Mouse (Mus musculus) left cerebral cortex, postnatal 10 days (tissue): ENCODE results near the gene Gm47283. TPM values are rescaled to one million over a fixed set of nuclear protein-coding genes. Genes with fewer than 3 reads are reported as not detected.
A peak's percentile ranks its signal among the peaks of the same experiment; 100 is the strongest.
"Not testable (repeated sequence)": the region's sequence is repeated elsewhere in the genome, so short reads cannot be mapped to it uniquely, and the experiment has no call there.

ENCODE experiments used
- DNase-seq, 2 experiments: peaks; one replicate each; pipeline ENCODE4 v3.0.0; 2021 to 2022; ENCODE audit warnings: low spot score in 2 of 2, mixed read lengths in 1 of 2; ENCODE audit errors: extremely low spot score in 1 of 2
- intact Hi-C: fragments of 180-260 bp; cut with DNase I; formaldehyde crosslinking; loops from one replicate; pipeline ENCODE4 v1.15.1; 2025
- total RNA-seq, 2 experiments: library from RNA; stranded (reverse); gene quantifications; 2 replicates each; pipeline ENCODE4 v1.2.3; 2021

Gm47283 gene
- not detected for total RNA-seq

DNA sequence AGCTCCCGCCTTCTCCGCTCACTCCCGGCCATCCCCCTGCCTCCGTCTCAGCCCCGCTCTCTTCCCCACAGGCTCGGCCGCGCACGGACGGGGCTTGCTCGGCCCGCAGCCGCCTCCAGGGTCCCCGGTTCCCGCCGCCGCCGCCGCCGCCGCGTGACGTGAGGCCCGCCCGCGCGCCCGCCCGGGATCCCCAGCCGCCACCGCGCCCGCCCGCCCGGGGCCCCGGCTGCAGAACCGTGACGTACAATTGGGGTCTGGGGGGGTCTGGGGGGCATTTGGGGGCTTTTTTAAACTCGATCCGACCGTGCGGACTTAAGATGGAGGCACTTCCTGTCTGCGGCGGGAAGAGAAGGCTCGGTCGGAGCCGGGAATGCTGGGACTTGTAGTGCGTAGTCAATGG, at the start of gene Gm47283:
Gene Gm47283 (plus strand): TSS at position 301 of the 400 bp plus-strand sequence.
- intact Hi-C loops = not testable (repeated sequence)

DNA sequence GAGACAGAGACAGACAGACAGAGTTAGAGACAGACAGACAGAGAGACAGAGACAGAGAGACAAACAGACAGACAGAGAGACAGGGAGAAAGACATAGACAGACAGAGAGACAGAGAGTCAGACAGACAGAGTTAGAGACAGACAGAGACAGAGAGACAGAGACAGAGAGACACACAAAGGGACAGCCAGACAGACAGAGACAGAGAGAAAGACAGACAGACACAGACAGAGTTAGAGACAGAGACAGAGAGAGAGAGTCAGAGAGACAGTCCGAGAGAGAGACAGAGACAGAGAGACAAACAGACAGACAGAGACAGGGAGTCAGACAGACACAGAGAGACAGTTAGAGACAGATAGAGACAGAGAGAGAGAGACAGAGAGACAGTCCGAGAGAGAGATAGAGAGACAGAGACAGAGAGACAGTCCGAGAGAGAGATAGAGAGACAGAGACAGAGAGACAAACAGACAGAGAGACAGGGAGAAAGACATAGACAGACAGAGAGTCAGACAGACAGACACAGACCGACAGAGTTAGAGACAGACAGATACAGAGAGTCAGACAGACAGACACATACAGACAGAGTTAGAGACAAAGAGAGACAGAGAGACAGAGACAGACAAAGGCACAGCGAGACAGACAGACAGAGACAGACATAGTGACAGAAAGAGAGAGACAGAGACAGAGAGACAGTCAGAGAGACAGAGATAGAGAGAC, 49.2 kb upstream of the Gm47283 start:
- DNase-seq, intact Hi-C loops: not testable (repeated sequence)

More for the DNA sequence above, at the start of gene Gm47283:
- not testable (repeated sequence) for DNase-seq

DNA sequence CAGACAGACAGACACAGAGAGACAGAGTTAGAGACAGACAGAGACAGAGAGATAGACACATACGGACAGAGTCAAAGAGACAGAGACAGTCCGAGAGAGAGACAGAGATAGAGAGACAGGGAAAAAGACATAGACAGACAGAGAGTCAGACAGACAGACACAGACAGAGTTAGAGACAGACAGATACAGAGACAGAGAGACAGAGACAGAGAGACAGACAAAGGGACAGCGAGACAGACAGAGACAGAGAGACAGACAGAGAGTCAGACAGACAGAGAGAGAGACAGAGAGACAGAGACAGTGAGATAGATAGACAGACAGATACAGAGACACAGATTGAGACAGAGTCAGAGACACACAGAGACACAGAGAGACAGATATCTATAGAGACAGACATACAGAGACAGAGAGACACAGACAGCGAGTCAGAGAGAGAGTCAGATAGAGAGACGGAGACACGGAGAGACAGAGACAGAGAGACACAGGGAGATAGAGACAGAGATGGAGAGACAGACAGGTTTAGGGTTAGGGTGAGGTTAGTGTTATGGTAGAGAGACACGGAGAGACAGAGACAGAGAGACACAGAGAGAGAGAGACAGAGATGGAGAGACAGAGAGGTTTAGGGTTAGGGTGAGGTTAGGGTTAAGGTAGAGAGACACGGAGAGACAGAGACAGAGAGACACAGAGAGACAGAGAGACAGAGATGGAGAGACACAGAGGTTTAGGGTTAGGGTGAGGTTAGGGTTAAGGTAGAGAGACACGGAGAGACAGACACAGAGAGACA, 48.1 kb upstream of the Gm47283 start:
- DNase-seq, intact Hi-C loops: not testable (repeated sequence)

DNA sequence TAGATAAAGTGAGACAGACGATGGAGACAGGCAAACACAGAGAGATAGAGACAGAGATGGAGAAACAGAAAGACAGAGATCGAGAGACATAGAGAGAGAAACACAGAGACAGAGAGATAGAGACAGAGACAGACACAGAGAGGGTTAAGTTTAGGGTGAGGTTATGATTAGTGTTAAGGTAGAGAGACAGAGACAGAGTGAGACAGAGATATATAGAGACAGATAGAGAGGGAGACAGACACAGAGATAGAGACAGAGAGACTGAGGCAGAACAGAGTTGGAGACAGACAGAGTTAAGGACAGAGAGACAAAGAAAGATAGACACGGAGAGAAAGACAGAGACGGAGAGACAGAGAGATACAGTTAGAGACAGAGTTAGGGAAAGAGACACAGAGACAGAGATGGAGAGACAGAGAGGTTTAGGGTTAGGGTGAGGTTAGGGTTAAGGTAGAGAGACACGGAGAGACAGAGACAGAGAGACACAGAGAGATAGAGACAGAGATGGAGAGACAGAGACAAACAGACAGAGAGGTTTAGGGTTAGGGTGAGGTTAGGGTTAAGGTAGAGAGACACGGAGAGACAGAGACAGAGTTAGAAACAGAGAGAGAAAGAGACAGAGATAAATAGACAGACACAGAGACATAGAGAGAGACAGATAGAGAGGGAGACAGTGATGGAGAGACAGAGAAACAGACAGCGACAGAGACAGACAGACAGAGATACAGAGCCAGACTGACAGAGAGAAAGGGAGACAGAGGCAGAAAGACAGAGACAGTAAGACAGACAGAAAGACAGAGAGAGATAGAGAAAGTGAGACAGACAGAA, 46.7 kb upstream of the Gm47283 start:
- intact Hi-C loops = no loop called here
- DNase-seq = no peak

DNA sequence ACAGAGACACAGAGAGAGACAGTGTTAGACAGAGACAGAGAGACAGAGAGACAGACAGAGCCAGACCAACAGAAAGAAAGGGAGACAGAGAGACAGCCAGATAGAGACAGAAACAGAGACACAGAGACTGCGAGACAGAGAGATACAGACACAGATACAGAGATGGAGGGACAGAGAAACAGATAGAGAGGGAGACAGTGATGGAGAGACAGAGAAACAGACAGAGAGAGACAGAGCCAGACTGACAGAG, 46.2 kb upstream of the Gm47283 start:
- DNase-seq = no peak
- intact Hi-C loops = no loop called here

DNA sequence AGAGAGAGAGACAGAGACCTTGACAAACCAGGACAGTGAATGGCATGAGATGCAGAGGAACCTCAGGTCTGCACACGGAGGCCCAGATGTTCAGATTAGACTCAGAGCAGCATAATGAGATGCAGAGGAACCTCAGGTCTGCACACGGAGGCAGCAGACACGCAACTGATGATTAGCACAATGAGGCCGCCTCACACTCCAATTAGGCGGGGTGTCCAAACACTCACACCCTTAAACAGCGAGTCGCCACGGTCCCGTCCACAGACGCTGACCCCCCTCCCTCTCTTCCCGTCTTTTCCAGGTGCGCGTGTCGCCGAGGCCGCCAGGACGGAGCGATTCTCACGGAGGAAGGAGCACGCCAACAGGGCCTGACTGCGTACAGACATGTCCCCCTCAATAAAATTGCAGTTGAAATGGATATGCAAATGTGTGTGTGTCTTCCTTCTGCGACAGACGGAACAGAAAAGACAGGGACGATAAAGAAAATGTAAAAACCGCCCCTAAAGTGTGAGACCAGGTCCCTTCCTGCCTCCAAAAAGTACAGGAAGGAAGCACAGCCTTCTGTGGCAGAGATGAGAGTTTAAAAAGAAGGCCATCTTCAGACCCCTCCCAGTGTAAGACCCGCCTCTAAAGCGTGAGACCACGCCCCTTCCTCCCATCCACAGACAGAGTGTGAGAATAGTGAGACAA, 45.6 kb upstream of the Gm47283 start:
- DNase-seq = peak in 1 of 2 experiments; percentile 71
- intact Hi-C loops = not testable (repeated sequence)

DNA sequence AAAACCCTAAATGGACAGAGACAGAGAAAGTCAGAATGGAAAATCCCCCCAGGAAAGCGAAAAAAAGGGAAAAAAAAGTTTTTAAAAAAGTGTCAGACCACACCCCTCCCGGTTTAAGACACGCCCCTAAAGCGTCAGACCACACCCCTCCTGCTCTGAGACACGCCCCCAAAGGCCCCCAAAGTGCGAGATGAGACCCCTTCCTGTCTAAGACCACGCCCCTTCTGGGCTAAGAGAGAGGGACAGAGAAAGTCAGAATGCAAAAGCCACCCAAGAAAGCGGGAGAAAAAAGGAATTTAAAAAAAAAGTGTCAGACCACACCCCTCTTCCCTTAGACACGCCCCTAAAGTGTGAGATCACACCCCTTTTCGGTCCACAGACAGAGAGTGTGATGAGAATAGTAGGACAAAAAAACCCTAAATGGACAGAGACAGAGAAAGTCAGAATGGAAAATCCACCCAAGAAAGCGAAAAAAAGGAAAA, 45.0 kb upstream of the Gm47283 start:
- intact Hi-C loops = not testable (repeated sequence)
- peak in 1 of 2 experiments; percentile 63 for DNase-seq

DNA sequence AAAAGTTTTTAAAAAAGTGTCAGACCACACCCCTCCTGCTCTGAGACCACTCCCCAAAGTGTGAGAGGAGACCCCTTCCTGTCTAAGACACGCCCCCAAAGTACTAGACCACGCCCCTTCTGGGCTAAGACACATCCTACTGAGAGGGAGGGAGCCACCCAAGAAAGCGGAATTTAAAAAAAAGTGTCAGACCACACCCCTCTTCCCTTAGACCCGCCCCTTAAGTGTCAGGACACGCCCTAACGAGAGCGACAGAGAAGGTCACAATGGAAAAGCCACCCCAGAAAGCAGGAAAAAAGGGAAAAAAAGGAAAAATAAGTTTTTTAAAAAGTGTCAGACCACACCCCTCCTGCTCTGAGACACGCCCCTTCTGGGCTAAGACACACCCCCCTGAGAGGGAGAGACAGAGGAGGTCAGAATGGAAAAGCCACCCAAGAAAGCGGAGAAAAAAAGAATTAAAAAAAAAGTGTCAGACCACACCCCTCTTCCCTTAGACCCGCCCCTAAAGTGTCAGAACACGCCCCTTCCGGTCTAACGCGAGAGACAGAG, 44.5 kb upstream of the Gm47283 start:
- intact Hi-C loops = no loop called here
- peak in 1 of 2 experiments; percentile 76 for DNase-seq

DNA sequence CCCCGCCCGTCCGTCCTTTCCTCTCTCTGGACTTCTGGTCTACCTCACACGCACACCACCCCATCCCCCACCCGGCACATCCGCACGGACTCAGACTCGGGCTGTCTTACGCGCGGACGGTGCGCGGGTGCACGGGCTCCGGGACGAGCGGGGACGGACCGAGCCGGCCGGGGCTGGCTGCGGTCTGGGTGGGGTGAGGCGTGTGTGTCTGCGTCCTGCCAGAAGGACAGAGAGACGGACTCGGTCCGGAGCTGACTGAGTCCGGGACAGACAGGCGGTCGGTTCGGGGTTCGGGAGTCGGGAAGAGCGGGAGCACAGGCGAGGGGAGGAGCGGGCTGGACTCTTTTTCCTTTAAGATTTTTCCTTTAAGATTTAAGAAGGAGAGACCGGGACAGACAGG, 43.5 kb upstream of the Gm47283 start:
- peak in 1 of 2 experiments; percentile 80 for DNase-seq
- intact Hi-C loops = not testable (repeated sequence)

DNA sequence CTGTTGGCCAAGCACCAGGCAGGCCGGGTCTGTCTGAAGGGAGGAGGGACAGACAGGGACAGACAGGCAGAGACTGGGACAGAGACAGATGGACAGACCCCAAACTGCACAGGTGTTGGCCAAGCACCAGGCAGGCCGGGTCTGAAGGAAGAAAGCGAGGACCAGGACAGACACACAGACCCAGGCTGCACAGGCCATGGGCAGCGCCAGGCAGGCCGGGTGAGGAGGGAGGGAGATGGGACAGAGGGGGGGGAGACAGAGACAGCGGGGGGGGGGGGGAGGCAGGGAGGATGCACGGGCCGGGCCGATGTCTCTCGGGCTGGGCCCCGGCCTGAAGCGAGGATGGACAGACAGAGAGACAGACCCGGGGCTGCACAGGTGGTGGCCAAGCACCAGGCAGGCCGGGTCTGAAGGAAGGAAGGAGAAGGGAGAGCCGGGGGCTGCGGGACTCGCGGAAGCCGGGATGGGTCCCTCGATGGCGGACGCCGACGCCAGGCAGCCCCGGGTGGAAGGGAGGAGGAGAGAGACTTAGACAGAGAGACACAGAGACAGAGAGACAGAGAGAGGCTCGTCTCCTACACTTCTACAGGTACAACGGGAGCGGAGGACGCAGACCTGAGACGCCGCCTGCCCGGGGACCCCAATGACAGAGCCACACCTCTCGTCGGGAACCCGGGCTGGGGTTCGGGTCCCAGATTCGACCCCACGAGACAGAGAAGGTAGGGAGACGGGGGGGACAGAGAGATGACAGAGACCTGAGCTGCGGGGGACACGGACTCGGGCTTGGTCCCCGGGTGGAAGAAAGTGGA, 42.9 kb upstream of the Gm47283 start:
- DNase-seq = peak in 1 of 2 experiments; percentile 77
- intact Hi-C loops = not testable (repeated sequence)

DNA sequence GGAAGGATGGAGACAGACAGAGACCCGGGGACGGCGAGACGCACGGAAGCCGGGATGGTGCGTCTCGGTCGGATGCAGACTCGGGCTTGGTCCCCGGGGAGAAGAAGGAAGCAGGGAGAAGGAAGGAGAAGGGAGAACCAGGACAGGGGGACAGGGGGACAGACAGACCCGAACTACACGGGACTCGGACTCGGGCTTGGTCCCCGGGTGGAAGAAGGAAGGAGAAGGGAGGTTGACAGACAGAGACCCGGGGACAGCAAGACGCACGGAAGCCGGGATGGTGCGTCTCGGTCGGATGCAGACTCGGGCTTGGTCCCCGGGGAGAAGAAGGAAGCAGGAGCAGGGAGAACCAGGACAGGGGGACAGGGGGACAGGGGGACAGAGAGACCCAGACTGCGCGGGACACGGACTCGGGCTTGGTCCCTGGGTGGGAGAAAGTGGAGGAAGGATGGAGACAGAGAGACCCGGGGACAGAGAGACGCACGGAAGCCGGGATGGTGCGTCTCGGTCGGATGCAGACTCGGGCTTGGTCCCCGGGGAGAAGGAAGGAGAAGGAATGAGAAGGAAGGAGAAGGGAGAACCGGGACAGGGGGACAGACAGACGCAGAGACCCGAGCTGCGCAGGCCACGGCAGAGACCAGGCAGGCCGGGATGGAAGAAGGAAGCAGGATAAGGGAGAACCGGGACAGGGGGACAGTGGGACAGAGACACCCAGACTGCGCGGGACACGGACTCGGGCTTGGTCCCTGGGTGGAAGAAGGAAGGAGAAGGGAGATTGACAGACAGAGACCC, 42.1 kb upstream of the Gm47283 start:
- DNase-seq = peak in 1 of 2 experiments; percentile 40
- intact Hi-C loops = not testable (repeated sequence)

DNA sequence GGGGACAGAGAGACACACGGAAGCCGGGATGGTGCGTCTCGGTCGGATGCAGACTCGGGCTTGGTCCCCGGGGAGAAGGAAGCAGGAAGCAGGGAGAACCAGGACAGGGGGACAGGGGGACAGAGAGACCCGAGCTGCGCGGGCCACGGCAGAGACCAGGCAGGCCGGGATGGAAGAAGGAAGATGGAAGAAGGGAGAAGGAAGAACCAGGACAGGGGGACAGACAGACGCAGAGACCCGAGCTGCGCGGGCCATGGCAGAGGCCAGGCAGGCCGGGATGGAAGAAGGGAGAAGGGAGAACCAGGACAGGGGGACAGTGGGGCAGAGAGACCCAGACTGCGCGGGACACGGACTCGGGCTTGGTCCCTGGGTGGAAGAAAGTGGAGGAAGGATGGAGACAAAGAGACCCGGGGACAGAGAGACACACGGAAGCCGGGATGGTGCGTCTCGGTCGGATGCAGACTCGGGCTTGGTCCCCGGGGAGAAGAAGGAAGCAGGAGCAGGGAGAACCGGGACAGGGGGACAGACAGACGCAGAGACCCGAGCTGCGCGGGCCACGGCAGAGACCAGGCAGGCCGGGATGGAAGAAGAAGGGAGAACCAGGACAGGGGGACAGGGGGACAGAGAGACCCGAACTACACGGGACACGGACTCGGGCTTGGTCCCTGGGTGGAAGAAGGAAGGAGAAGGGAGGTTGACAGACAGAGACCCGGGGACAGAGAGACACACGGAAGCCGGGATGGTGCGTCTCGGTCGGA, 41.3 kb upstream of the Gm47283 start:
- intact Hi-C loops = not testable (repeated sequence)
- DNase-seq = peak in 1 of 2 experiments; percentile 51

DNA sequence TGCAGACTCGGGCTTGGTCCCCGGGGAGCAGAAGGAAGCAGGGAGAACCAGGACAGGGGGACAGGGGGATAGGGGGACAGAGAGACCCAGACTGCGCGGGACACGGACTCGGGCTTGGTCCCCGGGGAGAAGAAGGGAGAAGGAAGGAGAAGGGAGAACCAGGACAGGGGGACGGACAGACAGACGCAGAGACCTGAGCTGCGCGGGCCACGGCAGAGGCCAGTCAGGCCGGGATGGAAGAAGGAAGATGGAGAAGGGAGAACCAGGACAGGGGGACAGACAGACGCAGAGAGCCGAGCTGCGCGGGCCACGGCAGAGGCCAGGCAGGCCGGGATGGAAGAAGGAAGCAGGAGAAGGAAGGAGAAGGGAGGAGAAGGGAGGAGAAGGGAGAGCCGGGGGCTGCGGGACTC, 40.7 kb upstream of the Gm47283 start:
- peak in 1 of 2 experiments; percentile 39 for DNase-seq
- intact Hi-C loops = no loop called here

DNA sequence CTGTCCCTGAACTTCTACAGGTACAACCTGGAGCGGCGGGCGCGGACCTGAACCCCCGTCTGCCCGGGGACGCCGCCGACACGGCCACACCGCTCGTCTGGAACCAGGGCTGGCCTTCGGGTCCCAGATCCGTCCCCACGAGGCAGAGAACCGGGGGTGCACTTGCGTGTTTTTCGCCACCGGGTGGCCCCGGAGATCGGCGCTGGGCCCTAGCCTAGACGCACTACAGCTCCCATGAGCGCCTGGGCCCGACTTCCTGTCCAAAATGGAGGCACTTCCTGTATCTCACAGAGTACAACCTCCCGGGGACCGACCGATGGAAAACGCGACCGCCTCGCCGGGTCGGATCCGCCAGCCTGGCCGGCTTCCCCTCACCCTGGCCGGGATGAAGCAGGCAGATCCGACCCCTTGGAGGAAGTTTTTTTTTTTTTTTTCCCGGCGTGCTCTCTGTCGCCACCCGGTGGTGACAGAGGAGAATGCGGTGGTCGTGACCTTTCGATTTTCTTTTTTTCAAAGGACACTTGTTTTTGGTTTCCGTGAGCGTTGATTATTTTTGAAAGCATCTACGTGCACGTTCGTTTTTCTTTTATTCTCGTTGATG, 40.1 kb upstream of the Gm47283 start:
- peak; percentile 79 to 90 for DNase-seq
- intact Hi-C loops = not testable (repeated sequence)

DNA sequence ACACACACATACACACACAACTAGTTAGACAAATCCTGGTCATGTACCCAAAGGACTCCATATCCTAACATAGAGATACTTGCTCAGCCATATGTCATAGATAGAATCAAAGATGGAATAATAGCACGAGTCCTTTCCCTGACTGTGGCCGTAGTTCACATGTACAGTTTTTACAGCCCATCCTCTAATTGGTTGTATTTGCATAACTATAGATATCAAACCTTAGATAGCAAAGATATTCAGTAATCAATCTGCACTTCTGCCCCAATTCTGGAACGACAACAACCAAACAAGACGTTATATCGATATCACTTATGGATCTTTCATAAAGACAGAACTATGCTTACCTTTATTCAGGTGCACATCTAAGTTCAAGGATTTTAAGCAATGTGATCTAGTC, 39.3 kb upstream of the Gm47283 start:
- intact Hi-C loops, DNase-seq: not testable (repeated sequence)

DNA sequence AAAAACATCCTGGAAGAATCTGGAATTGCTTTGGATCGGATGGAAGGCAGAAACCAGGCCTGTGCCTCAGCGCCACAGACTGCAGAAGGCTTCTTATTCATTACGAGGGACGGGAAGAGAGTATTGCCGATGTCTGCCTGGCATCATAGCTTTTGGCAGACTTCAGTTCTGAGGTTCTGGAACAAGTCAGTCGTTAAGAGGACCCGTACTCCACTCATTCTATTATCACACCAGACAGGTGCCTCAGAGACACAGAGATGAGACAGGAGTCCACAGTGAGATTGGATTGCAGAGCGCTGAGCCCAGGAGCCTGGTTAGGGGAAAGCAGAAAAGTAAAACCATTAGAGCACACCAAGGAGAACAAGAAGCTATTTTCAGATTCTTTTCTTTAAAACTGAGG, 29.8 kb upstream of the Gm47283 start, which contains the start of gene Gm21860:
Gene Gm21860 (minus strand): TSS at position 101 of the 400 bp plus-strand sequence.
- DNase-seq, intact Hi-C loops: not testable (repeated sequence)
